Mouse (Mus musculus) hindbrain, embryonic 10.5 days (tissue): ENCODE data around the gene Gca. TPM values are rescaled to one million over a fixed set of nuclear protein-coding genes. Genes with fewer than 3 reads are reported as not detected.
"Not testable (repeated sequence)": the region's sequence is repeated elsewhere in the genome, so short reads cannot be mapped to it uniquely, and the experiment has no call there.

Experiments used
- DNase-seq: peaks from one replicate; pipeline ENCODE4 v3.0.0-alpha.2; 2017; ENCODE audit warnings: low spot score
- H3K27ac ChIP-seq: fragments of 300-500 bp; sonication (generic); 2 replicates; pipeline ENCODE4 v1.5.1; 2016; ENCODE audit warnings: mild to moderate bottlenecking, moderate library complexity
- H3K27me3 ChIP-seq: fragments of 300-500 bp; sonication (generic); 2 replicates; pipeline ENCODE4 v1.6.1; 2016; ENCODE audit warnings: mild to moderate bottlenecking; ENCODE audit not compliant: poor library complexity, insufficient read depth, severe bottlenecking
- H3K36me3 ChIP-seq: fragments of 300-500 bp; sonication (generic); 2 replicates; pipeline ENCODE4 v1.6.1; 2016; ENCODE audit warnings: mild to moderate bottlenecking, moderate library complexity
- H3K4me1 ChIP-seq: fragments of 300-500 bp; sonication (generic); replicated peaks from 2 replicates; pipeline ENCODE4 v1.6.1; 2016; ENCODE audit warnings: mild to moderate bottlenecking
- H3K4me3 ChIP-seq: fragments of 300-500 bp; sonication (generic); 2 replicates; pipeline ENCODE4 v1.5.1; 2016; ENCODE audit warnings: mild to moderate bottlenecking, moderate library complexity
- H3K9me3 ChIP-seq: fragments of 300-500 bp; sonication (generic); 2 replicates; pipeline ENCODE4 v1.6.1; 2016; ENCODE audit warnings: mild to moderate bottlenecking, moderate library complexity
- WGBS: fragments of 180-500 bp; shearing (Covaris S2); methylation state at CpG from one replicate; pipeline ENCODE4 v1.1.7; 2016; 5-methylcytosine and 5-hydroxymethylcytosine counted together
- polyA plus RNA-seq: library from polyadenylated mRNA; unstranded; fragments of >200 nt; fragmentation: Nextera tagmentation; extraction: Ambion mirVana; gene quantifications from 2 replicates; pipeline ENCODE4 v1.2.1, GENCODE M21; 2016

Gene Gca
- polyA plus RNA-seq, 1 experiment from 2014 or later = 2.3 TPM

- WGBS = 83% methylated on average over 8 of the region's 8 CpGs
Observed at GRCm38 (mm10) chr2:62681667-62682066, 17.6 kb downstream of the Gca start.

GRCm38 (mm10) chr2:62684989-62685595, 21.0 kb downstream of the Gca start:
- Histone ChIP-seq H3K4me3 (no peak overlapping the region), H3K27ac (no peak overlapping the region), H3K36me3 (no peaks in the 10 kb centered on the region), H3K4me1 (peaks cover 4% of the 10 kb centered on the region; the same call in 1 of the 2 replicates), H3K9me3 (no peaks in the 10 kb centered on the region), H3K27me3 (no peaks in the 10 kb centered on the region)
- no peak for DNase-seq
- WGBS = 58% methylated on average over 3 of the region's 3 CpGs

More at GRCm38 (mm10) chr2:62681667-62682066, 17.6 kb downstream of the Gca start:
- Histone ChIP-seq H3K4me1 (peaks cover 4% of the 10 kb centered on the region; the same call in 1 of the 2 replicates), H3K36me3 (no peaks in the 10 kb centered on the region), H3K9me3 (no peaks in the 10 kb centered on the region), H3K27ac (no peak overlapping the region), H3K4me3 (no peak overlapping the region), H3K27me3 (no peaks in the 10 kb centered on the region)
- no peak for DNase-seq

DNA sequence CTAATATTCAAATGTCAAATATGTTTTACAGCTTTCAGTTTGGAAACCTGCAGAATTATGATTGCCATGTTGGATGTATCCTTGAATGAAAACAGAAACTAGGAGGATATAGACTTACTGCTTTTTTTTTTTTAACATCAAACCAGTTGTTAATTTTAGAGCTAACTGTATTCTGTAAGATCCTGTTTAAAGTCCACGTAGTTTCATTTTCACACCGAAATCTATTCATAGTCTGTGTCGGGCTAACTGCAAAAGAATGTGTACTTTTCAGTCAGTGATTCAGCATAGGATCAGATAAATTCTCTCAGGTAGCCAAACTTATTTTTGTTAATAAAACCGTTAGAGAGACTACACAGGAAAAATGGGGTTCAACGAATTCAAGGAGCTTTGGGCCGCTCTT, 21.8 kb downstream of the Gca start:
- Histone ChIP-seq H3K27me3 (no peaks in the 10 kb centered on the region), H3K36me3 (no peaks in the 10 kb centered on the region), H3K27ac (no peak overlapping the region), H3K4me3 (no peak overlapping the region), H3K4me1 (peaks cover 4% of the 10 kb centered on the region; the same call in 1 of the 2 replicates), H3K9me3 (no peaks in the 10 kb centered on the region)
- 90% methylated on average over 6 of the region's 6 CpGs for WGBS
- no peak for DNase-seq

GRCm38 (mm10) chr2:62706313-62706712, 42.2 kb downstream of the Gca start:
- no peaks in the 10 kb centered on the region for H3K27me3 ChIP-seq
- H3K4me3 ChIP-seq = no peak overlapping the region
- 88% methylated on average over 3 of the region's 3 CpGs for whole genome bisulfite sequencing
- H3K4me1 ChIP-seq = no peaks in the 10 kb centered on the region
- H3K27ac ChIP-seq = no peak overlapping the region
- no peaks in the 10 kb centered on the region for H3K9me3 ChIP-seq
- DNase-seq = no peak
- no peaks in the 10 kb centered on the region for H3K36me3 ChIP-seq

DNA sequence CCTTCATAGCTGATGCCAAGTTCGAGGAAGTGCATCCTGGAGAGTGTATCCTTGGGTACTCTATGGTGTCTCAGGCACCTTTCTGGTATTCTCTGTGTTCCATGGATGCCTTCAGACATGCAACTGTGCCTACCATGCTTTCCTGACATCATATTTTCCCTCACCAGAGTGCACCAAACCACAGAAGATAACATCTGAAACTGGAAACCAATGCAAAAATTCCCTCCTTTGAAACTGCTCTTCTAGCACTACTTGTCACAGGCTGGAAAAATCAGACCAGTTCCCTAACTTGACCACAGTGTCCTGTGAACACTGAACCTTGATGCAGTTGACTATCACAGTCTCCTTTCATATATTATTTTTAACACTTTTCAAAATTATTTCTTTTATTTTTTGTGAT, 45.5 kb downstream of the Gca start:
- Histone ChIP-seq H3K4me1 (no peaks in the 10 kb centered on the region), H3K36me3 (no peaks in the 10 kb centered on the region), H3K27ac (no peak overlapping the region), H3K4me3 (no peak overlapping the region), H3K9me3 (no peaks in the 10 kb centered on the region), H3K27me3 (no peaks in the 10 kb centered on the region)
- 87% methylated on average over 1 of the region's 1 CpGs for WGBS
- DNase-seq = no peak

- WGBS = 91% methylated on average over 4 of the region's 4 CpGs
- not testable (repeated sequence) for H3K36me3 ChIP-seq, H3K9me3 ChIP-seq, DNase-seq, H3K27ac ChIP-seq, H3K4me3 ChIP-seq, H3K4me1 ChIP-seq, H3K27me3 ChIP-seq
Observed at GRCm38 (mm10) chr2:62714362-62714761, 50.3 kb downstream of the Gca start.

DNA sequence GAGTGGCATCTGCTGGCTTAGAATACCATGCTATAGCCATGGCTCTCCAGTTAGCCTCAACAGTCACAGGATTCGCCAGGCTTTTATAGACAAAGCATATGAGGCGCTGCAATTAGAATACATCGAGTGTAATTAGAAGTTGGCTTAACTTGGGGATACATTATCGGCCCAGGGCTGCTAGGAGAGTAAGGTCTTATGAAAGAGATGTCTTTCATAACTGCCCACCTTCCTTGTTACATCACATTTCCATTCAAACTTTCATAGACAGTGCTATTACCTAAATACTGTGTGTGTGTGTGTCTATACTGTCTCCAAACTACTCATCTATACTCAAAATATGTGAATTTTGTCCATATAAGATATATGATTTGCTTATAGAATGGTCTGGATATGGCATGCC, 51.2 kb downstream of the Gca start:
- no peak overlapping the region for H3K4me3 ChIP-seq
- H3K27me3 ChIP-seq = no peaks in the 10 kb centered on the region
- no peaks in the 10 kb centered on the region for H3K36me3 ChIP-seq
- H3K27ac ChIP-seq = no peak overlapping the region
- H3K4me1 ChIP-seq = no peaks in the 10 kb centered on the region
- WGBS = 97% methylated on average over 4 of the region's 4 CpGs
- no peak for DNase-seq
- H3K9me3 ChIP-seq = no peaks in the 10 kb centered on the region

DNA sequence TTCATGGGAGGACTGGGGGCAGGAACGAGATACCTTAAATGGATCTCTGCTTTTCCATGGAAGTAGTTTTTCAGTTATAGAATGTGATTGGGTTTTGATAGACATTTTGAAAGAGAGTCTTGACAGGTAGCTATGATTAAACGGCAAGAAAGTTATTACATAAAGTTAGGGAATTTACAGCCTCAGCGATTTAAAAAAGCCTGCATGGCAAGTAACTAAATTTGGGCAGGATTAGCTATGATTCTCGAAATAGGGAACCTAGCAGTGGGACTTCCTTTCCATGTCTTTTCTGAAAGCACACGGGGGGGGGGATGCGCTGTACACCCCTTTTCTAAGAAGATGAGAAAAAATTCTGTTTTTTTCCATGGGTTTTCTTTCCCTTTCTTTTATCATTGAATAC, 53.2 kb downstream of the Gca start:
- no peak overlapping the region for H3K4me3 ChIP-seq
- DNase-seq = no peak
- no peaks in the 10 kb centered on the region for H3K9me3 ChIP-seq
- H3K4me1 ChIP-seq = no peaks in the 10 kb centered on the region
- H3K36me3 ChIP-seq = no peaks in the 10 kb centered on the region
- H3K27me3 ChIP-seq = no peaks in the 10 kb centered on the region
- WGBS = 89% methylated on average over 6 of the region's 6 CpGs
- no peak overlapping the region for H3K27ac ChIP-seq

GRCm38 (mm10) chr2:62718411-62718810, 54.3 kb downstream of the Gca start:
- Histone ChIP-seq H3K4me1 (no peaks in the 10 kb centered on the region), H3K27ac (no peak overlapping the region), H3K9me3 (no peaks in the 10 kb centered on the region), H3K36me3 (no peaks in the 10 kb centered on the region), H3K27me3 (no peaks in the 10 kb centered on the region), H3K4me3 (no peak overlapping the region)
- 61% methylated on average over 1 of the region's 1 CpGs for WGBS
- no peak for DNase-seq

GRCm38 (mm10) chr2:62725946-62726345, 61.9 kb downstream of the Gca start:
- no peaks in the 10 kb centered on the region for H3K4me1 ChIP-seq
- H3K36me3 ChIP-seq = no peaks in the 10 kb centered on the region
- H3K4me3 ChIP-seq = no peak overlapping the region
- H3K27me3 ChIP-seq = no peaks in the 10 kb centered on the region
- H3K9me3 ChIP-seq = no peaks in the 10 kb centered on the region
- H3K27ac ChIP-seq = no peak overlapping the region
- no peak for DNase-seq
- WGBS = 70% methylated on average over 1 of the region's 1 CpGs

GRCm38 (mm10) chr2:62727732-62728131, 63.6 kb downstream of the Gca start:
- Histone ChIP-seq H3K36me3 (no peaks in the 10 kb centered on the region), H3K27ac (no peak overlapping the region), H3K9me3 (no peaks in the 10 kb centered on the region), H3K27me3 (no peaks in the 10 kb centered on the region), H3K4me3 (no peak overlapping the region), H3K4me1 (no peaks in the 10 kb centered on the region)
- 93% methylated on average over 2 of the region's 2 CpGs for WGBS
- no peak for DNase-seq

- no peak overlapping the region for H3K4me3 ChIP-seq
- H3K27ac ChIP-seq = no peak overlapping the region
- DNase-seq = no peak
- H3K27me3 ChIP-seq = no peaks in the 10 kb centered on the region
- 83% methylated on average over 1 of the region's 1 CpGs for WGBS
- no peaks in the 10 kb centered on the region for H3K36me3 ChIP-seq
- H3K9me3 ChIP-seq = no peaks in the 10 kb centered on the region
- no peaks in the 10 kb centered on the region for H3K4me1 ChIP-seq
Observed at GRCm38 (mm10) chr2:62730671-62731070, 66.6 kb downstream of the Gca start.

GRCm38 (mm10) chr2:62743098-62743497, 79.0 kb downstream of the Gca start:
- Histone ChIP-seq H3K4me1 (no peaks in the 10 kb centered on the region), H3K4me3 (no peak overlapping the region), H3K27ac (no peak overlapping the region), H3K27me3 (no peaks in the 10 kb centered on the region), H3K36me3 (no peaks in the 10 kb centered on the region), H3K9me3 (no peaks in the 10 kb centered on the region)
- 85% methylated on average over 2 of the region's 2 CpGs for WGBS
- DNase-seq = no peak
